Mouse (Mus musculus) activated CD4-positive, CD25-positive, alpha-beta regulatory T cell (primary cell): ENCODE results near the gene Ly6g5c. TPM values are rescaled to one million over a fixed set of nuclear protein-coding genes. Genes with fewer than 3 reads are reported as not detected.

Experiments used
- polyA plus RNA-seq, 2 experiments: library from polyadenylated mRNA; unstranded; fragments of 100-300 nt; shearing (Covaris generic); gene quantifications; one replicate each; pipeline ENCODE4 v1.2.1; 2017

Ly6g5c gene
- under 1 TPM in 1 of 2 experiments, not detected in 1; 0.36 TPM for polyA plus RNA-seq

GRCm38 (mm10) chr17:35108097-35108496 lies at the start of gene Ly6g5c:
Gene Ly6g5c, plus strand, starts transcription at chr17:35108279.

GRCm38 (mm10) chr17:35058911-35059892 lies 48.9 kb upstream of the Ly6g5c start, which contains the start of gene Ddah2:
Gene Ddah2, plus strand, starts transcription at chr17:35059035.

GRCm38 (mm10) chr17:35064951-35065947 lies 42.8 kb upstream of the Ly6g5c start, which contains the start of gene Ly6g6c:
Gene Ly6g6c, plus strand, starts transcription at chr17:35065388.

GRCm38 (mm10) chr17:35066084-35066483 lies 42.0 kb upstream of the Ly6g5c start, which contains the start of gene Mpig6b:
Gene Mpig6b, minus strand, starts transcription at chr17:35066184.

GRCm38 (mm10) chr17:35076507-35077176 lies 31.4 kb upstream of the Ly6g5c start, which contains the start of gene Ly6g6e:
Gene Ly6g6e, plus strand, starts transcription at chr17:35076902.

GRCm38 (mm10) chr17:35077786-35078233 lies 30.3 kb upstream of the Ly6g5c start, which contains the start of gene Ly6g6d:
Gene Ly6g6d, minus strand, starts transcription at chr17:35078065.

GRCm38 (mm10) chr17:35085208-35085865 lies 22.7 kb upstream of the Ly6g5c start, which contains the start of gene Ly6g6f:
Gene Ly6g6f, minus strand, starts transcription at chr17:35085610.

GRCm38 (mm10) chr17:35088825-35089644 lies 19.0 kb upstream of the Ly6g5c start, which contains the start of gene Abhd16a:
Gene Abhd16a, plus strand, starts transcription at chr17:35089263.

GRCm38 (mm10) chr17:35115046-35116019 lies 7.3 kb downstream of the Ly6g5c start, which contains the start of gene Ly6g5b:
Gene Ly6g5b, minus strand, starts transcription at chr17:35115428.

GRCm38 (mm10) chr17:35121143-35121799 lies 13.2 kb downstream of the Ly6g5c start, which contains the start of gene Gpank1:
Gene Gpank1, plus strand, starts transcription at chr17:35121455.

GRCm38 (mm10) chr17:35121871-35122303 lies 13.8 kb downstream of the Ly6g5c start, which contains the start of gene Csnk2b:
Gene Csnk2b, minus strand, starts transcription at chr17:35122053.

GRCm38 (mm10) chr17:35126206-35126611 lies 18.1 kb downstream of the Ly6g5c start, which contains the start of gene D17H6S53E:
Gene D17H6S53E, plus strand, starts transcription at chr17:35126373.

GRCm38 (mm10) chr17:35131500-35132173 lies 23.6 kb downstream of the Ly6g5c start, which contains the start of gene Apom:
Gene Apom, minus strand, starts transcription at chr17:35132050.

GRCm38 (mm10) chr17:35134801-35135590 lies 26.9 kb downstream of the Ly6g5c start, which contains the start of gene Bag6:
Gene Bag6, plus strand, starts transcription at chr17:35135178.

